Mouse (Mus musculus) small intestine, adult 2 months (tissue): Measurements from ENCODE around the gene Kifap3. TPM values are rescaled to one million over a fixed set of nuclear protein-coding genes. Genes with fewer than 3 reads are reported as not detected.
"Not testable (repeated sequence)": the region's sequence is repeated elsewhere in the genome, so short reads cannot be mapped to it uniquely, and the experiment has no call there.

Experiments
- H3K27ac ChIP-seq: fragments of 200-500 bp; 2 replicates; pipeline ENCODE4 v1.5.1; 2012; ENCODE audit warnings: low read depth, low read length, control low read depth, inconsistent platforms; ENCODE audit not compliant: insufficient read depth
- H3K27me3 ChIP-seq: fragments of 200-500 bp; 2 replicates; pipeline ENCODE4 v1.6.1; 2012; ENCODE audit warnings: mild to moderate bottlenecking, moderate library complexity, low read length, inconsistent platforms; ENCODE audit not compliant: control insufficient read depth, insufficient read depth
- H3K36me3 ChIP-seq: fragments of 200-500 bp; 2 replicates; pipeline ENCODE4 v1.6.1; 2012; ENCODE audit warnings: mild to moderate bottlenecking, low read length, control low read depth, inconsistent platforms; ENCODE audit not compliant: control insufficient read depth, insufficient read depth
- H3K4me1 ChIP-seq: fragments of 200-500 bp; 2 replicates; pipeline ENCODE4 v1.6.1; 2012; ENCODE audit warnings: low read length, inconsistent platforms, mixed read lengths; ENCODE audit not compliant: control insufficient read depth, insufficient read depth, insufficient read length
- H3K4me3 ChIP-seq: fragments of 200-500 bp; 2 replicates; pipeline ENCODE4 v1.5.1; 2012; ENCODE audit warnings: low read depth, mild to moderate bottlenecking, control low read depth, inconsistent platforms, low read length, moderate library complexity
- CTCF ChIP-seq: fragments of 200-500 bp; IDR thresholded peaks from 2 replicates; pipeline ENCODE4 v1.5.1; 2012; ENCODE audit warnings: low read depth, mild to moderate bottlenecking, control low read depth, inconsistent platforms, low read length, moderate library complexity, mixed read lengths; ENCODE audit not compliant: insufficient replicate concordance, insufficient read length; ENCODE audit errors: extremely low read depth
- POLR2A ChIP-seq: fragments of 200-500 bp; IDR thresholded peaks from 2 replicates; pipeline ENCODE4 v1.6.1; 2012; ENCODE audit warnings: low read depth, mild to moderate bottlenecking, control low read depth, inconsistent platforms, low read length, moderate library complexity
- WGBS: fragments of 180-500 bp; shearing (Covaris S2); methylation state at CpG from one replicate; pipeline ENCODE4 v1.1.7; 2018; 5-methylcytosine and 5-hydroxymethylcytosine counted together
- polyA plus RNA-seq: library from polyadenylated mRNA; depleted of rRNA; stranded (reverse); fragments of >200 nt; gene quantifications from 2 replicates; pipeline ENCODE4 v1.2.3, GENCODE M21; 2012

Kifap3 gene
- polyA plus RNA-seq, 1 experiment, result 0.49 TPM

DNA sequence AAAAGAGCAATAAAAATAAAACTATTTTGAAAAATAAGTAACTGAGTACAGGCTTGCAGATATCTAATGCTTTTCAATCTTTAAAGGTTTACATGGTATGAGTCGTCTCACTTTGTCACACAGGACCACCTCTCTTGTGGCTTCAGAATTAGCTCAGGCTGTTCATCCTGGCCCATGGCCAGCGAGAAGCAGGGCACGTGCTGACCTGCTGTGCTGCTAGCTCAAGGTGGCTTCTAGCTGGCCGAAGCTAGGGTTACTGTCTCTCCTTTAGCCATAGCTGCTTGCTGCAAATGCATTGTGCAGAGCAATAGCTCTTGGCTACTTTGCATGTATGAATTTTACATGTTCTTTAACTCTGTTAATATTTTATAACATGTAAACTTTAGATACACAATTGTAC lies 42.0 kb downstream of the Kifap3 start:
- 81% methylated on average over 4 of the region's 4 CpGs for WGBS
- Histone ChIP-seq H3K27me3 (no peaks in the 10 kb centered on the region), H3K4me1 (no peaks in the 10 kb centered on the region), H3K27ac (no peak overlapping the region), H3K36me3 (no peaks in the 10 kb centered on the region), H3K4me3 (no peak overlapping the region)
- TF ChIP-seq POLR2A (no peak), CTCF (no peak)

GRCm38 (mm10) chr1:163829482-163829881 lies 50.1 kb downstream of the Kifap3 start:
- TF ChIP-seq POLR2A (no peak), CTCF (no peak)

GRCm38 (mm10) chr1:163834066-163834465 lies 54.7 kb downstream of the Kifap3 start:
- WGBS, result 67% methylated on average over 1 of the region's 1 CpGs
- no peaks in the 10 kb centered on the region for H3K4me1 ChIP-seq
- H3K27me3 ChIP-seq, result no peaks in the 10 kb centered on the region
- no peak for TF ChIP-seq CTCF
- no peak for TF ChIP-seq POLR2A
- no peaks in the 10 kb centered on the region for H3K36me3 ChIP-seq
- no peak overlapping the region for H3K27ac ChIP-seq
- no peak overlapping the region for H3K4me3 ChIP-seq

More at GRCm38 (mm10) chr1:163829482-163829881, 50.1 kb downstream of the Kifap3 start:
- H3K27ac ChIP-seq, result no peak overlapping the region
- H3K4me1 ChIP-seq, result no peaks in the 10 kb centered on the region
- no peaks in the 10 kb centered on the region for H3K27me3 ChIP-seq
- H3K4me3 ChIP-seq, result no peak overlapping the region
- no peaks in the 10 kb centered on the region for H3K36me3 ChIP-seq

DNA sequence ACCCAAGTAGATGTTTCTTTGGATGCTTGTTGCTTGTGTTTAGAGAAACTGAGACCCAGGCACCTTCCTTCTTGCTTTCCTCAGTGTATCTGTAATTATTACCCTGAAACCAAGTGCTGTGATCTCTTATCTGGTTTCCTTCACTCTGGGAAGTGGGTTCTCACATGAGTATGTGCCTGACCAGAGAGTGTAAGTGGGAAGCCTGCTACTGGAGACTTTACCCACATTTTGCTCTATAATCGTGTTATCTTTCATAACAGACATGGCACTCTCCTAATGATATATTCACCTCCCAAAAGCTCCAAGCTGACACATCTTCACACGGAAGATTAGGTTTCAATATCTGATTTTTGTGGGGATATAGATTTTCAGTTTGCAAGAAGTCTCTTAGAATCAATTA lies 55.7 kb downstream of the Kifap3 start:
- WGBS, result 81% methylated on average over 2 of the region's 2 CpGs
- Histone ChIP-seq H3K27ac (no peak overlapping the region), H3K4me3 (no peak overlapping the region), H3K4me1 (no peaks in the 10 kb centered on the region), H3K36me3 (no peaks in the 10 kb centered on the region), H3K27me3 (no peaks in the 10 kb centered on the region)
- no peak for TF ChIP-seq CTCF
- no peak for TF ChIP-seq POLR2A

DNA sequence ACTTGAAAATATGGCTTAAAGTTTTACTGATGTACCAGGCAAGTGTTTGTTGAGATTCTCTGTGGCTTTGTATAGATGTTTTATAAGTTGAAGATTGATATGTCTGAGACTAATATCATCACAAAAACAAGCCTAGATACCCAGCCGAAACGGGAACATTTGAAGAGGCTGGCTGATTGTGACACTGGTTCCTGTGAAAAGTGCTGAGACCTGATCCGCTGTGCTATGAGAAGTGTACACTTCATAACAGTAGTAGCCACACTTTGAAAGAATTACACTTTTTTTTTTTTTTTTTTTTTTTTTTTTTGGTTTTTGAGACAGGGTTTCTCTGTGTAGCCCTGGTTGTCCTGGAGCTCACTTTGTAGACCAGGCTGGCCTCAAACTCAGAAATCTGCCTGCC lies 59.1 kb downstream of the Kifap3 start:
- H3K4me3 ChIP-seq, H3K4me1 ChIP-seq, H3K36me3 ChIP-seq, H3K27ac ChIP-seq, H3K27me3 ChIP-seq: not testable (repeated sequence)
- WGBS, result 91% methylated on average over 3 of the region's 3 CpGs

- Histone ChIP-seq H3K36me3 (no peaks in the 10 kb centered on the region), H3K27ac (no peak overlapping the region), H3K27me3 (no peaks in the 10 kb centered on the region), H3K4me1 (no peaks in the 10 kb centered on the region), H3K4me3 (no peak overlapping the region)
- TF ChIP-seq POLR2A (no peak), CTCF (no peak)
- WGBS, result 89% methylated on average over 8 of the region's 8 CpGs
Measured at GRCm38 (mm10) chr1:163840555-163840954, 61.2 kb downstream of the Kifap3 start.

GRCm38 (mm10) chr1:163842238-163842637 lies 62.9 kb downstream of the Kifap3 start:
- TF ChIP-seq CTCF (no peak), POLR2A (no peak)
- 44% methylated on average over 2 of the region's 2 CpGs for WGBS
- H3K27ac ChIP-seq, result no peak overlapping the region
- H3K4me1 ChIP-seq, result no peaks in the 10 kb centered on the region
- no peaks in the 10 kb centered on the region for H3K27me3 ChIP-seq
- H3K4me3 ChIP-seq, result no peak overlapping the region
- H3K36me3 ChIP-seq, result no peaks in the 10 kb centered on the region

GRCm38 (mm10) chr1:163843899-163844298 lies 64.5 kb downstream of the Kifap3 start:
- H3K4me1 ChIP-seq, result no peaks in the 10 kb centered on the region
- H3K27ac ChIP-seq, result no peak overlapping the region
- H3K36me3 ChIP-seq, result no peaks in the 10 kb centered on the region
- no peaks in the 10 kb centered on the region for H3K27me3 ChIP-seq
- H3K4me3 ChIP-seq, result no peak overlapping the region
- TF ChIP-seq POLR2A, result no peak
- no peak for TF ChIP-seq CTCF
